8 mouse cellular contexts compared by ENCODE assay signal in genomic region chr16:14360931-14361330, GRCm38 (mm10). TPM values are rescaled to one million over a fixed set of nuclear protein-coding genes. Genes with fewer than 3 reads are reported as not detected.
DNase-seq lines count a peak whose midpoint lies in the region; ATAC-seq and TF ChIP-seq lines count a peak whose summit lies in the region.

No protein-coding gene starts in this region.

- peak overlapping the region; percentile 96 for H3K4me2 ChIP-seq in heart, embryonic 11.5 days
- peak overlapping the region; percentile 89 for H3K4me2 ChIP-seq in intestine, embryonic 14.5 days (ENCODE audit: low read length)
- peak overlapping the region; percentile 81 for H3K4me2 ChIP-seq in midbrain, postnatal 0 days (ENCODE audit: low read depth, low read length, poor library complexity, severe bottlenecking)

- WGBS in heart, embryonic 11.5 days (ENCODE audit: insufficient replicate concordance): 2% methylated on average over 7 of the region's 7 CpGs
- WGBS in intestine, embryonic 14.5 days: 3% methylated on average over 7 of the region's 7 CpGs
- 3% methylated on average over 7 of the region's 7 CpGs for WGBS in midbrain, postnatal 0 days

- peaks cover 30% of the 10 kb centered on the region for H3K27me3 ChIP-seq in heart, embryonic 11.5 days (ENCODE audit: control insufficient read depth, insufficient read depth, low read length)
- H3K27me3 ChIP-seq in intestine, embryonic 14.5 days (replicated peaks; ENCODE audit: control insufficient read depth, insufficient read depth, low read length): no peaks in the 10 kb centered on the region
- no peaks in the 10 kb centered on the region for H3K27me3 ChIP-seq in midbrain, postnatal 0 days (ENCODE audit: insufficient read depth, low read length)

- no peak for DNase-seq in heart, postnatal 4 days
- DNase-seq in 416B (ENCODE audit: low read depth): peak; percentile 82
- peak; percentile 40 for DNase-seq in embryo, embryonic 11 days
- DNase-seq in intestine, embryonic 14.5 days (ENCODE audit: low spot score): no peak
- peak; percentile 26 for DNase-seq in midbrain, postnatal 0 days (ENCODE audit: low spot score)
- no peak for DNase-seq in urinary bladder, postnatal 25 days (ENCODE audit: low spot score)

- H3K36me3 ChIP-seq in heart, embryonic 11.5 days (ENCODE audit: control insufficient read depth, insufficient read depth, low read length): no peaks in the 10 kb centered on the region
- no peaks in the 10 kb centered on the region for H3K36me3 ChIP-seq in intestine, embryonic 14.5 days (ENCODE audit: control insufficient read depth, insufficient read depth, low read length)
- H3K36me3 ChIP-seq in midbrain, postnatal 0 days (ENCODE audit: insufficient read depth, low read length): no peaks in the 10 kb centered on the region

- H3K27ac ChIP-seq in heart, embryonic 11.5 days (ENCODE audit: low read depth, low read length): no peak overlapping the region
- H3K27ac ChIP-seq in intestine, embryonic 14.5 days (ENCODE audit: low read depth): no peak overlapping the region; the same call in 1 of the 2 replicates
- H3K27ac ChIP-seq in midbrain, postnatal 0 days (ENCODE audit: low read depth, low read length): peak overlapping the region; percentile 80

- H3K9me3 ChIP-seq in heart, embryonic 11.5 days (replicated peaks; ENCODE audit: control insufficient read depth, low read length): no peaks in the 10 kb centered on the region
- no peaks in the 10 kb centered on the region for H3K9me3 ChIP-seq in intestine, embryonic 14.5 days (ENCODE audit: control insufficient read depth, low read length)
- H3K9me3 ChIP-seq in midbrain, postnatal 0 days (ENCODE audit: low read length): no peaks in the 10 kb centered on the region

- ATAC-seq in heart, embryonic 11.5 days (replicated peaks; ENCODE audit: insufficient number of reproducible peaks, low FRiP score, low TSS enrichment): no peak
- peak; percentile 40 for ATAC-seq in intestine, embryonic 14.5 days (replicated peaks; ENCODE audit: low FRiP score, low TSS enrichment, low read depth)
- peak; percentile 64 for ATAC-seq in midbrain, postnatal 0 days (ENCODE audit: low FRiP score)
- no peak for ATAC-seq in erythroid progenitor cell, adult 5-6 weeks (replicated peaks; ENCODE audit: low FRiP score, poor library complexity, severe bottlenecking)

- peak overlapping the region; percentile 80 for H3K9ac ChIP-seq in heart, embryonic 11.5 days (ENCODE audit: low read depth, low read length)
- H3K9ac ChIP-seq in intestine, embryonic 14.5 days (ENCODE audit: low read length): peak overlapping the region; percentile 66
- H3K9ac ChIP-seq in midbrain, postnatal 0 days (replicated peaks; ENCODE audit: low read length, poor library complexity, severe bottlenecking): peak overlapping the region; percentile 87

- no peak for TF ChIP-seq CTCF in midbrain, postnatal 0 days (IDR thresholded peaks at IDR 0.05)

- peak overlapping the region; percentile 74 for H3K4me3 ChIP-seq in heart, embryonic 11.5 days (ENCODE audit: low read depth, low read length)
- peak overlapping the region; percentile 79 for H3K4me3 ChIP-seq in intestine, embryonic 14.5 days (ENCODE audit: low read depth, low read length)
- peak overlapping the region; percentile 85 for H3K4me3 ChIP-seq in midbrain, postnatal 0 days (ENCODE audit: low read depth, low read length)

- H3K4me1 ChIP-seq in heart, embryonic 11.5 days (ENCODE audit: control insufficient read depth, insufficient read depth, low read length): 0 out of 2 replicates have a peak, but pooled peaks cover 2% of the 10 kb centered on the region
- H3K4me1 ChIP-seq in intestine, embryonic 14.5 days (replicated peaks; ENCODE audit: control insufficient read depth, insufficient read depth, low read length): peaks cover 7% of the 10 kb centered on the region
- 0 out of 2 replicates have a peak, but pooled peaks cover 6% of the 10 kb centered on the region for H3K4me1 ChIP-seq in midbrain, postnatal 0 days (ENCODE audit: insufficient read depth, low read length)

RNA-seq across cellular contexts. Expression of gene Abcc1, which starts 0.4 kb away (rescaled TPM):
- polyA plus RNA-seq in heart, embryonic 11.5 days (2014; fragmentation: Nextera tagmentation; extraction: Ambion mirVana): 2.7 and 3.0 TPM in 2 replicates
- total RNA-seq in heart, postnatal 4 days (2021): 10 to 100 TPM; 10.8 to 11.7 TPM
- polyA plus RNA-seq in intestine, embryonic 14.5 days (2014; fragmentation: Nextera tagmentation; extraction: Ambion mirVana): 11.8 and 12.5 TPM in 2 replicates
- 11.9 and 14.7 TPM in 2 replicates for total RNA-seq in midbrain, postnatal 0 days (2014; rRNA removed)
- polyA plus RNA-seq in midbrain, postnatal 0 days (2015; fragmentation: Nextera tagmentation; extraction: Ambion mirVana): 5.9 and 7.5 TPM in 2 replicates
- 2.5 and 4.3 TPM in 2 replicates for total RNA-seq in erythroid progenitor cell, adult 5-6 weeks (2015; ENCODE audit: low replicate concordance)
- total RNA-seq in erythroid progenitor cell, adult 5-6 weeks (2017; ENCODE audit: low replicate concordance): 2.8 and 3.0 TPM in 2 replicates

RNA-seq across cellular contexts. Expression of gene Fopnl, which starts 43.7 kb away (rescaled TPM):
- 107 and 112 TPM in 2 replicates for polyA plus RNA-seq in heart, embryonic 11.5 days (2014; fragmentation: Nextera tagmentation; extraction: Ambion mirVana)
- total RNA-seq in heart, postnatal 4 days (2021): 10 to 100 TPM; 55.9 to 56.0 TPM
- 135 and 151 TPM in 2 replicates for polyA plus RNA-seq in intestine, embryonic 14.5 days (2014; fragmentation: Nextera tagmentation; extraction: Ambion mirVana)
- 114 and 124 TPM in 2 replicates for total RNA-seq in midbrain, postnatal 0 days (2014; rRNA removed)
- polyA plus RNA-seq in midbrain, postnatal 0 days (2015; fragmentation: Nextera tagmentation; extraction: Ambion mirVana): 212 and 217 TPM in 2 replicates
- total RNA-seq in erythroid progenitor cell, adult 5-6 weeks (2015; ENCODE audit: low replicate concordance): 72.8 and 111 TPM in 2 replicates
- 39.9 and 47.7 TPM in 2 replicates for total RNA-seq in erythroid progenitor cell, adult 5-6 weeks (2017; ENCODE audit: low replicate concordance)

Comparison
In these comparisons a context has a peak if more than half of its experiments do, and no peak if none do; other contexts are left out.
1. ATAC-seq: peak in intestine, embryonic 14.5 days (single experiment) and midbrain, postnatal 0 days (single experiment); none in heart, embryonic 11.5 days (single experiment) and erythroid progenitor cell, adult 5-6 weeks (single experiment).
2. DNase-seq: peak in 416B (single experiment), embryo, embryonic 11 days (single experiment) and midbrain, postnatal 0 days (single experiment); none in heart, postnatal 4 days (single experiment), intestine, embryonic 14.5 days (single experiment) and urinary bladder, postnatal 25 days (single experiment).
3. Peak in every context shown above with its lines, with median percentiles within 50 percentile points of each other: H3K4me2 ChIP-seq, H3K4me3 ChIP-seq and H3K9ac ChIP-seq.